Comparison of ENCODE assay signal across 13 mouse cellular contexts in genomic region chr15:94213393-94213792, GRCm38 (mm10).
DNase-seq lines count a peak whose midpoint lies in the region; ATAC-seq and TF ChIP-seq lines count a peak whose summit lies in the region.
"Had no signal": no experiment of that assay in that cellular context is flagged by ENCODE, and none has a peak within 500 bp of the region (broad histone marks: within the 10 kb centered on the region; RNA-seq: fewer than 3 reads in every experiment).

No protein-coding gene starts in this region.

- H3K27me3 ChIP-seq in forebrain, embryonic 14.5 days (replicated peaks; ENCODE audit: control insufficient read depth, insufficient read depth, low read length): no peaks in the 10 kb centered on the region
- H3K27me3 ChIP-seq in forebrain, embryonic 11.5 days (ENCODE audit: control insufficient read depth, insufficient read depth, low read length): no peaks in the 10 kb centered on the region
- H3K27me3 ChIP-seq in neural tube, embryonic 15.5 days (replicated peaks): no peaks in the 10 kb centered on the region
- H3K27me3 ChIP-seq: embryonic facial prominence, embryonic 13.5 days; neural tube, embryonic 13.5 days had no signal

- DNase-seq in forebrain, embryonic 14.5 days (ENCODE audit: low spot score): peak; percentile 81
- DNase-seq in forebrain, embryonic 11.5 days (ENCODE audit: low spot score): no peak
- DNase-seq in lung, adult 2 months: no peak
- DNase-seq in lung, postnatal 4 days: no peak
- DNase-seq in brain, embryonic 14.5 days (ENCODE audit: low read depth): peak; percentile 76
- DNase-seq in retina, postnatal 1 day: peak; percentile 54
- DNase-seq in cerebellum, postnatal 36 days: no peak
- DNase-seq: gastrocnemius, postnatal 14 days; lung, postnatal 14 days had no signal

- 46% methylated on average over 4 of the region's 4 CpGs for WGBS in forebrain, embryonic 14.5 days
- 50% methylated on average over 4 of the region's 4 CpGs for WGBS in forebrain, embryonic 11.5 days
- 20% methylated on average over 4 of the region's 4 CpGs for WGBS in lung, adult 2 months
- WGBS in neural tube, embryonic 15.5 days: 37% methylated on average over 4 of the region's 4 CpGs

- no peak overlapping the region for H3K4me2 ChIP-seq in forebrain, embryonic 14.5 days (ENCODE audit: low read length)
- no peak overlapping the region for H3K4me2 ChIP-seq in forebrain, embryonic 11.5 days (ENCODE audit: low read depth, low read length, severe bottlenecking)
- H3K4me2 ChIP-seq in neural tube, embryonic 15.5 days: no peak overlapping the region
- H3K4me2 ChIP-seq: embryonic facial prominence, embryonic 13.5 days; neural tube, embryonic 13.5 days had no signal

- H3K27ac ChIP-seq in forebrain, embryonic 14.5 days (ENCODE audit: low read depth, low read length): no peak overlapping the region
- H3K27ac ChIP-seq in forebrain, embryonic 11.5 days (ENCODE audit: low read depth, low read length): no peak overlapping the region
- no peak overlapping the region for H3K27ac ChIP-seq in neural tube, embryonic 15.5 days (replicated peaks)

- no peaks in the 10 kb centered on the region for H3K36me3 ChIP-seq in forebrain, embryonic 14.5 days (ENCODE audit: control insufficient read depth, insufficient read depth, low read length)
- H3K36me3 ChIP-seq in forebrain, embryonic 11.5 days (ENCODE audit: control insufficient read depth, insufficient read depth, low read length): no peaks in the 10 kb centered on the region
- H3K36me3 ChIP-seq in neural tube, embryonic 15.5 days: no peaks in the 10 kb centered on the region
- H3K36me3 ChIP-seq: embryonic facial prominence, embryonic 13.5 days; neural tube, embryonic 13.5 days had no signal

- TF ChIP-seq CTCF in lung, adult 2 months (IDR thresholded peaks at IDR 0.05; ENCODE audit: insufficient read depth, low read length): 0 out of 2 replicates have a peak, but pooled peaks have one; percentile 5
- TF ChIP-seq CTCF in brain, embryonic 14.5 days (IDR thresholded peaks at IDR 0.05; ENCODE audit: borderline replicate concordance, extremely low read depth, insufficient read depth, insufficient read length): no peak

- ATAC-seq in forebrain, embryonic 14.5 days: no peak
- ATAC-seq in forebrain, embryonic 11.5 days (replicated peaks; ENCODE audit: low FRiP score): no peak
- no peak for ATAC-seq in neural tube, embryonic 15.5 days (ENCODE audit: low FRiP score)
- ATAC-seq: hindbrain, embryonic 16.5 days had no signal

- H3K9me3 ChIP-seq in forebrain, embryonic 14.5 days (replicated peaks; ENCODE audit: control insufficient read depth, low read length): no peaks in the 10 kb centered on the region
- no peaks in the 10 kb centered on the region for H3K9me3 ChIP-seq in forebrain, embryonic 11.5 days (ENCODE audit: control insufficient read depth, low read length)
- H3K9me3 ChIP-seq in neural tube, embryonic 15.5 days (replicated peaks): no peaks in the 10 kb centered on the region
- H3K9me3 ChIP-seq: embryonic facial prominence, embryonic 13.5 days had no signal

- no peak for TF ChIP-seq POLR2A in lung, adult 2 months (IDR thresholded peaks at IDR 0.05; ENCODE audit: borderline replicate concordance, extremely low read depth, low read depth, low read length)
- no peak for TF ChIP-seq POLR2A in brain, embryonic 14.5 days (IDR thresholded peaks at IDR 0.05; ENCODE audit: borderline replicate concordance, extremely low read depth, insufficient read depth, insufficient read length, poor library complexity, severe bottlenecking)

- no peak overlapping the region for H3K4me3 ChIP-seq in forebrain, embryonic 14.5 days (ENCODE audit: low read depth, low read length)
- no peak overlapping the region for H3K4me3 ChIP-seq in forebrain, embryonic 11.5 days (ENCODE audit: low read depth, low read length)
- no peak overlapping the region for H3K4me3 ChIP-seq in lung, adult 2 months (replicated peaks; ENCODE audit: extremely low read depth, low read depth, low read length)
- H3K4me3 ChIP-seq in neural tube, embryonic 15.5 days (replicated peaks): no peak overlapping the region
- H3K4me3 ChIP-seq: embryonic facial prominence, embryonic 13.5 days; neural tube, embryonic 13.5 days had no signal

- no peaks in the 10 kb centered on the region for H3K4me1 ChIP-seq in forebrain, embryonic 14.5 days (ENCODE audit: control insufficient read depth, insufficient read depth, low read length)
- H3K4me1 ChIP-seq in forebrain, embryonic 11.5 days (replicated peaks; ENCODE audit: control insufficient read depth, insufficient read depth, low read length): no peaks in the 10 kb centered on the region
- no peaks in the 10 kb centered on the region for H3K4me1 ChIP-seq in lung, adult 2 months (ENCODE audit: control insufficient read depth, insufficient read depth, low read length)
- H3K4me1 ChIP-seq in neural tube, embryonic 15.5 days: peaks cover 10% of the 10 kb centered on the region

- H3K9ac ChIP-seq in forebrain, embryonic 14.5 days (ENCODE audit: low read length): no peak overlapping the region
- no peak overlapping the region for H3K9ac ChIP-seq in forebrain, embryonic 11.5 days (ENCODE audit: low read length)
- H3K9ac ChIP-seq in neural tube, embryonic 15.5 days (replicated peaks): no peak overlapping the region
- H3K9ac ChIP-seq: embryonic facial prominence, embryonic 13.5 days; neural tube, embryonic 13.5 days had no signal

Comparison
In these comparisons a context has a peak if more than half of its experiments do, and no peak if none do; other contexts are left out.
1. DNase-seq: peak in forebrain, embryonic 14.5 days (single experiment), brain, embryonic 14.5 days (single experiment) and retina, postnatal 1 day (single experiment); none in forebrain, embryonic 11.5 days (single experiment), lung, adult 2 months (single experiment), lung, postnatal 4 days (0 of 2) and cerebellum, postnatal 36 days (0 of 2).